Mouse (Mus musculus) 416B (cell line): ENCODE measurements around the gene Gm17693.
"Not testable (repeated sequence)": the region's sequence is repeated elsewhere in the genome, so short reads cannot be mapped to it uniquely, and the experiment has no call there.

Source experiments
- DNase-seq: peaks from one replicate; pipeline ENCODE4 v3.0.0; 2011; ENCODE audit warnings: low read depth

The Gm17693 gene

GRCm38 (mm10) chrX:125705144-125705543, at the start of gene Gm17693:
Gene Gm17693 (plus strand): TSS chrX:125705444.
- not testable (repeated sequence) for DNase-seq
